Mouse (Mus musculus): ENCODE results near the gene Gne. TPM values are rescaled to one million over a fixed set of nuclear protein-coding genes. Genes with fewer than 3 reads are reported as not detected.
A peak's percentile ranks its signal among the peaks of the same experiment; 100 is the strongest.

The Gne gene
- total and polyA plus RNA-seq, 2 experiments from 2014 or later: 24.7 to 44.5 TPM

DNA sequence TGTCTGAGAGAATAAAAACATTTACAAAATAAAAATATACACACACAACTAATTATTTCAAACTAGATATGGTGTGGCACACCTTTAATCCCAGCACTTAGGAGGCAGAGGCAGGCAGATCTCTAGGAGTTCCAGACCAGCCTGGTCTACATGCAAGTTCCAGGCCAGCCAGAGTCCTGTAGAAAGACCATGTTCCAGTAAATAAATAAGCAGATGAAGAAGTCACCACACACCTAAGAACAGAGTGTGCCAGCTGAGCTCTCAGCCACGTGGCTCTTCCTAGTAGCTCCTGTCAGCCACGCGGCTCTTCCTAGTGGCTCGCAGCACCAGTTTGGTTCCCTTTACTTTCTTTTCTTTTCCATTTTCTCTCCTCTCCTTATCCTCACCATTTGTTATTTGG is 14.6 kb downstream of the Gne start:
- no peak for TF ChIP-seq CTCF (IDR thresholded peaks at IDR 0.05; ENCODE audit: low read depth)
- ATAC-seq (no peak), DNase-seq (ENCODE audit: low spot score) (no peak)
- 89% methylated on average over 4 of the region's 4 CpGs for WGBS
- H3K9ac ChIP-seq (replicated peaks; ENCODE audit: low read length): no peak overlapping the region
- H3K4me1 ChIP-seq (ENCODE audit: insufficient read depth, low read length): 0 out of 2 replicates have a peak, but pooled peaks cover 9% of the 10 kb centered on the region
- no peaks in the 10 kb centered on the region for H3K36me3 ChIP-seq (ENCODE audit: insufficient read depth, low read length)
- no peak overlapping the region for H3K4me3 ChIP-seq (ENCODE audit: low read length)
- no peaks in the 10 kb centered on the region for H3K9me3 ChIP-seq (ENCODE audit: low read length)
- no peak overlapping the region for H3K4me2 ChIP-seq (ENCODE audit: low read depth, low read length)
- no peak overlapping the region for H3K27ac ChIP-seq
- H3K27me3 ChIP-seq (ENCODE audit: insufficient read depth, low read length): no peaks in the 10 kb centered on the region

- H3K9ac ChIP-seq (replicated peaks; ENCODE audit: low read length): no peak overlapping the region
- ATAC-seq (no peak), DNase-seq (ENCODE audit: low spot score) (no peak)
- TF ChIP-seq CTCF (IDR thresholded peaks at IDR 0.05; ENCODE audit: low read depth): no peak
- WGBS: 26% methylated on average over 9 of the region's 9 CpGs
- no peaks in the 10 kb centered on the region for H3K36me3 ChIP-seq (ENCODE audit: insufficient read depth, low read length)
- H3K27ac ChIP-seq: no peak overlapping the region
- peak overlapping the region; percentile 27; the same call in 1 of the 2 replicates for H3K4me2 ChIP-seq (ENCODE audit: low read depth, low read length)
- no peaks in the 10 kb centered on the region for H3K9me3 ChIP-seq (ENCODE audit: low read length)
- H3K4me3 ChIP-seq (ENCODE audit: low read length): no peak overlapping the region
- H3K27me3 ChIP-seq (ENCODE audit: insufficient read depth, low read length): no peaks in the 10 kb centered on the region
- H3K4me1 ChIP-seq (ENCODE audit: insufficient read depth, low read length): 0 out of 2 replicates have a peak, but pooled peaks cover 9% of the 10 kb centered on the region
Measured at GRCm38 (mm10) chr4:44068736-44069135, 15.2 kb downstream of the Gne start.

DNA sequence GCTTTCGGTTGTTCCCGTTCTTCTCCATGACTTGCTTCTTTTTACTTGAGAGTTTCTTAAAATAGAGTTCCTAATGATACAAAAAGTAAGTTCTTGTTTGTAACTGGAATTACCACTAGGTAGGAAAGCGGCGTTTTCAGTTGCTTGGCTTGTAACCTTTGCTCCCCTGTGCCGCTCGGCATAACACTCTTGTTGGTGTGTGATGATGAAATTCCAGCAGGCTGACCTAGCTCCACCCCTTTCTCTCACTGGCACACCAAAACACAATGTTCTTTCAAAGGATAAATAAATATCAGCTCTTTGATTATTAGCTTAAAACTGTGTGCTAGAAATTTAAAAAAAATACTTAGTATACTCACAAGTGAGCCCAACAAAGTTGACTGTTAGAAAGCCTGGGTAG is 17.1 kb downstream of the Gne start:
- Histone ChIP-seq H3K36me3 (ENCODE audit: insufficient read depth, low read length) (no peaks in the 10 kb centered on the region), H3K4me3 (ENCODE audit: low read length) (no peak overlapping the region), H3K9ac (replicated peaks; ENCODE audit: low read length) (no peak overlapping the region), H3K27ac (no peak overlapping the region), H3K4me1 (ENCODE audit: insufficient read depth, low read length) (0 out of 2 replicates have a peak, but pooled peaks cover 9% of the 10 kb centered on the region), H3K4me2 (ENCODE audit: low read depth, low read length) (no peak overlapping the region), H3K9me3 (ENCODE audit: low read length) (no peaks in the 10 kb centered on the region), H3K27me3 (ENCODE audit: insufficient read depth, low read length) (no peaks in the 10 kb centered on the region)
- WGBS: 85% methylated on average over 6 of the region's 6 CpGs
- ATAC-seq (no peak), DNase-seq (ENCODE audit: low spot score) (no peak)
- no peak for TF ChIP-seq CTCF (IDR thresholded peaks at IDR 0.05; ENCODE audit: low read depth)

DNA sequence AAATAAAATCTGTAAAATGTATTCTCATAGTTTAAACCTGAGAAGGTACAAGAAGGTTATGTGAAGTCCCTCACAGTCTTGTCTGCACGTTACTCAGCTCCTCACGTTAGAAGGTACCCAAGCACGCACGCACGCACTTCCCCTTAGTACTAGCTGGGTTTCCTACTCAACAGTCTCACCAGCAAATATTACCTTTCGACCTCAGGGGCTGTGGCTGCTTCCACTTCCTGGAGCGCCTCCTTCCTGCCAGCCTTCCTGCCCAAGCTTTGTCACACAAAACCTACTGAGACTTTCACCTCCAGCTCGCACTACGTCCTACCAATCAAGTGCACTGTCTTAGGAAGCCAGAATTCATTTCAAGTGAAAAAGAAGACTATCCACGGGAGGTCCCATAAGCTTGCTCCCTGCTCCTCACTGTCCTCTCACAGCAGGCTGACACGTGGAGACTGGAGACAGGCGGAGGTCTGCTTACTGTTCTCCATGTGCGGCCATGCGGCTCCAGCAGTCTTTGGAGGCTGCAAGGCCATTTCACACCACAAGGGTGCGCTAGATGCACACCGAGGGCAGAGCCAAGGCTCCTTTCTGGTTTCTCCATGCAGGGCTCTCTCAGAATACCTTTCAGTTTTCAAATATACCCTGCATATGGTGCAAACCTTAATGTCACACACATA is 18.5 kb downstream of the Gne start:
- Histone ChIP-seq H3K4me2 (ENCODE audit: low read depth, low read length) (0 out of 2 replicates have a peak overlapping the region, but pooled peaks have one; percentile 18), H3K27ac (no peak overlapping the region), H3K36me3 (ENCODE audit: insufficient read depth, low read length) (no peaks in the 10 kb centered on the region), H3K4me1 (ENCODE audit: insufficient read depth, low read length) (no peaks in the 10 kb centered on the region), H3K9me3 (ENCODE audit: low read length) (no peaks in the 10 kb centered on the region), H3K4me3 (ENCODE audit: low read length) (no peak overlapping the region), H3K27me3 (ENCODE audit: insufficient read depth, low read length) (no peaks in the 10 kb centered on the region), H3K9ac (replicated peaks; ENCODE audit: low read length) (no peak overlapping the region)
- peak; percentile 99 for TF ChIP-seq CTCF (IDR thresholded peaks at IDR 0.05; ENCODE audit: low read depth)
- DNase-seq (ENCODE audit: low spot score) (peak; percentile 90), ATAC-seq (peak; percentile 87)
- WGBS: 38% methylated on average over 16 of the region's 16 CpGs

DNA sequence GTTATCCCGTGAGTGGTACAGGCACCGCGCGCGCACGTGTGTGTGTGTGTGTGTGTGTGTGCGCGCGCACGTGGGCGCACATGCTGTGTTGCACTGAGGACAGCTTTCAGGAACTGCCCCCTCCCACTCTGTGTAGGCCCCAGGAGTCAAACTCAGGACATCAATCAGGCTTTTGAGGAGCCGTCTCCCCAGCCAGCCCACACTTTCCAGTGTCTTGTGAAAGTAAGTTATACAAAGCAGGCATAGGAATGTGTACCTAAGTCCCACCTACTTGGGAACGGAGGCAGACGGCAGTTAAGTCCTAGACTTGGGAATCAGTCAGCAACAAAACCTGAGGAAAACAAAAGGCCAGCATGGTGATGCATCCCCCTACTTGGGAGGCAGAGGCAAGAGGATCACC is 21.2 kb downstream of the Gne start:
- Histone ChIP-seq H3K27ac (no peak overlapping the region), H3K27me3 (ENCODE audit: insufficient read depth, low read length) (no peaks in the 10 kb centered on the region), H3K36me3 (ENCODE audit: insufficient read depth, low read length) (no peaks in the 10 kb centered on the region; the same call in 1 of the 2 replicates), H3K9me3 (ENCODE audit: low read length) (no peaks in the 10 kb centered on the region), H3K4me2 (ENCODE audit: low read depth, low read length) (no peak overlapping the region), H3K4me3 (ENCODE audit: low read length) (no peak overlapping the region), H3K9ac (replicated peaks; ENCODE audit: low read length) (no peak overlapping the region), H3K4me1 (ENCODE audit: insufficient read depth, low read length) (no peaks in the 10 kb centered on the region)
- WGBS: 87% methylated on average over 14 of the region's 14 CpGs
- no peak for DNase-seq (ENCODE audit: low spot score)
- TF ChIP-seq CTCF (IDR thresholded peaks at IDR 0.05; ENCODE audit: low read depth): no peak
- ATAC-seq: no peak

GRCm38 (mm10) chr4:44062062-44062461 is 21.9 kb downstream of the Gne start:
- Histone ChIP-seq H3K27ac (no peak overlapping the region), H3K36me3 (ENCODE audit: insufficient read depth, low read length) (no peaks in the 10 kb centered on the region; the same call in 1 of the 2 replicates), H3K9me3 (ENCODE audit: low read length) (no peaks in the 10 kb centered on the region), H3K9ac (replicated peaks; ENCODE audit: low read length) (no peak overlapping the region), H3K27me3 (ENCODE audit: insufficient read depth, low read length) (no peaks in the 10 kb centered on the region), H3K4me1 (ENCODE audit: insufficient read depth, low read length) (no peaks in the 10 kb centered on the region), H3K4me2 (ENCODE audit: low read depth, low read length) (no peak overlapping the region), H3K4me3 (ENCODE audit: low read length) (no peak overlapping the region)
- DNase-seq (ENCODE audit: low spot score) (no peak), ATAC-seq (no peak)
- TF ChIP-seq CTCF (IDR thresholded peaks at IDR 0.05; ENCODE audit: low read depth): no peak
- 63% methylated on average over 9 of the region's 9 CpGs for WGBS

- H3K9me3 ChIP-seq (ENCODE audit: low read length): no peaks in the 10 kb centered on the region
- WGBS: 83% methylated on average over 13 of the region's 13 CpGs
- no peak overlapping the region for H3K27ac ChIP-seq
- H3K4me1 ChIP-seq (ENCODE audit: insufficient read depth, low read length): no peaks in the 10 kb centered on the region
- no peak for TF ChIP-seq CTCF (IDR thresholded peaks at IDR 0.05; ENCODE audit: low read depth)
- no peak overlapping the region for H3K4me3 ChIP-seq (ENCODE audit: low read length)
- no peak overlapping the region for H3K9ac ChIP-seq (replicated peaks; ENCODE audit: low read length)
- DNase-seq (ENCODE audit: low spot score) (no peak), ATAC-seq (no peak)
- no peaks in the 10 kb centered on the region; the same call in 1 of the 2 replicates for H3K36me3 ChIP-seq (ENCODE audit: insufficient read depth, low read length)
- H3K27me3 ChIP-seq (ENCODE audit: insufficient read depth, low read length): no peaks in the 10 kb centered on the region
- no peak overlapping the region for H3K4me2 ChIP-seq (ENCODE audit: low read depth, low read length)
Measured at GRCm38 (mm10) chr4:44059674-44060073, 24.3 kb downstream of the Gne start.

Data from hindbrain, postnatal 0 days (tissue).